Mouse (Mus musculus) erythroblast, embryonic 14.5 days (primary cell): ENCODE measurements around the gene Tmbim7.

ENCODE experiments used
- GATA1 ChIP-seq: IDR thresholded peaks from 2 replicates; pipeline ENCODE4 v1.6.1; 2012; ENCODE audit warnings: low read length, inconsistent platforms, mixed read lengths
- TAL1 ChIP-seq: IDR thresholded peaks from 3 replicates; pipeline ENCODE4 v1.6.1; 2012; ENCODE audit warnings: low read length, inconsistent platforms, mixed read lengths

GRCm38 (mm10) chr5:3695191-3695590, 44.2 kb downstream of the Tmbim7 start:
- no peak for TF ChIP-seq GATA1
- TF ChIP-seq TAL1: no peak
